Mouse (Mus musculus): ENCODE results near the gene Il20rb. TPM values are rescaled to one million over a fixed set of nuclear protein-coding genes. Genes with fewer than 3 reads are reported as not detected.

The Il20rb gene
- polyA plus RNA-seq, 1 experiment from 2014 or later: 5.1 TPM

GRCm38 (mm10) chr9:100438994-100439393 lies 47.6 kb downstream of the Il20rb start:
- DNase-seq (ENCODE audit: low spot score): no peak
- Histone ChIP-seq H3K9me3 (ENCODE audit: control insufficient read depth, low read length) (no peaks in the 10 kb centered on the region), H3K4me1 (replicated peaks; ENCODE audit: control insufficient read depth, insufficient read depth) (no peaks in the 10 kb centered on the region), H3K27me3 (ENCODE audit: control insufficient read depth, insufficient read depth, low read length) (no peaks in the 10 kb centered on the region), H3K4me3 (ENCODE audit: low read depth, low read length) (no peak overlapping the region), H3K27ac (replicated peaks) (no peak overlapping the region), H3K4me2 (replicated peaks; ENCODE audit: low read depth) (no peak overlapping the region), H3K9ac (ENCODE audit: low read length) (no peak overlapping the region), H3K36me3 (ENCODE audit: control insufficient read depth, insufficient read depth, low read length) (no peaks in the 10 kb centered on the region)
- 84% methylated on average over 10 of the region's 10 CpGs for WGBS
- TF ChIP-seq CTCF (IDR thresholded peaks at IDR 0.05; ENCODE audit: low read depth) (no peak), EP300 (optimal IDR thresholded peaks at IDR 0.05) (no peak)
- ATAC-seq (ENCODE audit: low FRiP score, low TSS enrichment): no peak

DNA sequence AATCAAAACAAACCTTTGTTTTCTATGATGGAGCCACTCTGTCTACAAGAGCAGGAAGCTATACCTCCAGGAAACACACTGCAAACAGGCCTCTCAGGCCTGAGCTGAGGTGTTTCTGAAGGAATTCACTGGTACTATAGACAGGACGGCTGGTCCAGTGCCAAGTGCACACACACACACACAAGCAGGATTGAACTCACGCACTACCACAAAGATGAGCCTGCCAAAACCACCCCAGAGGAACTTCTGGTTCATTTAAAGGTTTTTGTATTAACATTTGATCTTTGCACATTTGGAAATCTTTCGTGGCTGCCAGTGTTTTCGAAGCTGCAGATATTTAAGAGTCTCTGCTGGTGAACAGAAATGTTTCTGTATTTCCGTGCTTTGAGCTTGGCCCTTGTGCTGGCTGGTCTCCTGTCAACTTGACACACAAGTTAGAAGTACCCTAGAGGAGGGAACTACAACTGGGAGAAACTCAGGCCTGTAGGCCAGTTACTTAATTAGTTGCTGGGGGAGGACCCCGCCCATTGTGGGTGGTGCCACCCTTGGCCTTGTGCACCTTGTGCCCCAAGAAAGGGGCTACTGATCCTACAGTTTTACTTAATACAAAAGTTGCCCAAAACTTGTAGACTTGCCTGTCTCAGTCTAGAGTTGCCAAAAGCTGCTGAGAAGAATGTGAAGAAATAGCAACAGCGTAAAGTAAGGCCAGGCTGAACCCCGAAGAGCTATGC lies 49.6 kb downstream of the Il20rb start:
- WGBS: 73% methylated on average over 8 of the region's 8 CpGs
- Histone ChIP-seq H3K27me3 (ENCODE audit: control insufficient read depth, insufficient read depth, low read length) (no peaks in the 10 kb centered on the region), H3K4me1 (replicated peaks; ENCODE audit: control insufficient read depth, insufficient read depth) (no peaks in the 10 kb centered on the region), H3K4me2 (replicated peaks; ENCODE audit: low read depth) (no peak overlapping the region), H3K27ac (replicated peaks) (no peak overlapping the region), H3K9me3 (ENCODE audit: control insufficient read depth, low read length) (no peaks in the 10 kb centered on the region), H3K36me3 (ENCODE audit: control insufficient read depth, insufficient read depth, low read length) (no peaks in the 10 kb centered on the region), H3K9ac (ENCODE audit: low read length) (no peak overlapping the region), H3K4me3 (ENCODE audit: low read depth, low read length) (no peak overlapping the region)
- ATAC-seq (ENCODE audit: low FRiP score, low TSS enrichment) (no peak), DNase-seq (ENCODE audit: low spot score) (no peak)
- TF ChIP-seq EP300 (optimal IDR thresholded peaks at IDR 0.05): no peak
- TF ChIP-seq CTCF (IDR thresholded peaks at IDR 0.05; ENCODE audit: low read depth): no peak

- Histone ChIP-seq H3K4me1 (replicated peaks; ENCODE audit: control insufficient read depth, insufficient read depth) (no peaks in the 10 kb centered on the region), H3K4me3 (ENCODE audit: low read depth, low read length) (no peak overlapping the region), H3K9ac (ENCODE audit: low read length) (no peak overlapping the region), H3K36me3 (ENCODE audit: control insufficient read depth, insufficient read depth, low read length) (no peaks in the 10 kb centered on the region), H3K4me2 (replicated peaks; ENCODE audit: low read depth) (no peak overlapping the region), H3K9me3 (ENCODE audit: control insufficient read depth, low read length) (no peaks in the 10 kb centered on the region), H3K27me3 (ENCODE audit: control insufficient read depth, insufficient read depth, low read length) (no peaks in the 10 kb centered on the region), H3K27ac (replicated peaks) (no peak overlapping the region)
- no peak for TF ChIP-seq EP300 (optimal IDR thresholded peaks at IDR 0.05)
- no peak for TF ChIP-seq CTCF (IDR thresholded peaks at IDR 0.05; ENCODE audit: low read depth)
- no peak for DNase-seq (ENCODE audit: low spot score)
- ATAC-seq (ENCODE audit: low FRiP score, low TSS enrichment): no peak
- 66% methylated on average over 2 of the region's 2 CpGs for WGBS
These were observed 55.2 kb downstream of the Il20rb start for GRCm38 (mm10) chr9:100431355-100431754.

- Histone ChIP-seq H3K27me3 (ENCODE audit: control insufficient read depth, insufficient read depth, low read length) (no peaks in the 10 kb centered on the region), H3K4me3 (ENCODE audit: low read depth, low read length) (no peak overlapping the region), H3K9me3 (ENCODE audit: control insufficient read depth, low read length) (no peaks in the 10 kb centered on the region), H3K27ac (replicated peaks) (no peak overlapping the region), H3K9ac (ENCODE audit: low read length) (no peak overlapping the region), H3K4me2 (replicated peaks; ENCODE audit: low read depth) (no peak overlapping the region), H3K4me1 (replicated peaks; ENCODE audit: control insufficient read depth, insufficient read depth) (no peaks in the 10 kb centered on the region), H3K36me3 (ENCODE audit: control insufficient read depth, insufficient read depth, low read length) (no peaks in the 10 kb centered on the region)
- DNase-seq (ENCODE audit: low spot score) (no peak), ATAC-seq (ENCODE audit: low FRiP score, low TSS enrichment) (no peak)
- WGBS: 59% methylated on average over 2 of the region's 2 CpGs
- TF ChIP-seq CTCF (IDR thresholded peaks at IDR 0.05; ENCODE audit: low read depth) (no peak), EP300 (optimal IDR thresholded peaks at IDR 0.05) (no peak)
These were observed 55.7 kb downstream of the Il20rb start for GRCm38 (mm10) chr9:100430911-100431310.

- no peaks in the 10 kb centered on the region for H3K4me1 ChIP-seq (replicated peaks; ENCODE audit: control insufficient read depth, insufficient read depth)
- ATAC-seq (ENCODE audit: low FRiP score, low TSS enrichment) (no peak), DNase-seq (ENCODE audit: low spot score) (no peak)
- no peak overlapping the region for H3K4me3 ChIP-seq (ENCODE audit: low read depth, low read length)
- WGBS: 72% methylated on average over 8 of the region's 8 CpGs
- H3K27me3 ChIP-seq (ENCODE audit: control insufficient read depth, insufficient read depth, low read length): no peaks in the 10 kb centered on the region
- H3K27ac ChIP-seq (replicated peaks): no peak overlapping the region
- no peak for TF ChIP-seq EP300 (optimal IDR thresholded peaks at IDR 0.05)
- TF ChIP-seq CTCF (IDR thresholded peaks at IDR 0.05; ENCODE audit: low read depth): no peak
- H3K4me2 ChIP-seq (replicated peaks; ENCODE audit: low read depth): no peak overlapping the region
- no peaks in the 10 kb centered on the region for H3K36me3 ChIP-seq (ENCODE audit: control insufficient read depth, insufficient read depth, low read length)
- no peak overlapping the region for H3K9ac ChIP-seq (ENCODE audit: low read length)
- no peaks in the 10 kb centered on the region for H3K9me3 ChIP-seq (ENCODE audit: control insufficient read depth, low read length)
These were observed 66.9 kb downstream of the Il20rb start for GRCm38 (mm10) chr9:100419644-100420043.

DNA sequence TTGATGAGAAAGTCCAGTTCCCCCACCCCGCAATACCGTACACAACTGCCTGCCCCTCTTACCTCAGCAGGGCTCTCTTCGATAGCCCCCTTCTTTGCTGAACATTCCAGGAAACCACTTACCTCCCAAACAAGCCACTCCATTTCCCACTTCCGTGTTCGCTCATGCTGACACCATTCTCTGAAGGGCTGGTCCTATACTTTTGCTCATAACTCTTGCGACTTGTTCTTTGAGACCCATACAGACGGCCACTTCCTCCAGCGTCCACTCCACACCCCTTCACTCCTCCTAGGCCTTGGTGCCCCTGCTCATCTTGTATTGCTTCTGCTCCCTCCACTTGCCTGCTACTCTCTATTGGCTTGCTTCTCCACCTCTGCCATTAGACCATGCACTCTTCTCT lies 67.5 kb downstream of the Il20rb start:
- no peak overlapping the region for H3K27ac ChIP-seq (replicated peaks)
- TF ChIP-seq CTCF (IDR thresholded peaks at IDR 0.05; ENCODE audit: low read depth) (no peak), EP300 (optimal IDR thresholded peaks at IDR 0.05) (no peak)
- no peak overlapping the region for H3K4me3 ChIP-seq (ENCODE audit: low read depth, low read length)
- ATAC-seq (ENCODE audit: low FRiP score, low TSS enrichment) (no peak), DNase-seq (ENCODE audit: low spot score) (no peak)
- no peaks in the 10 kb centered on the region for H3K4me1 ChIP-seq (replicated peaks; ENCODE audit: control insufficient read depth, insufficient read depth)
- H3K27me3 ChIP-seq (ENCODE audit: control insufficient read depth, insufficient read depth, low read length): no peaks in the 10 kb centered on the region
- H3K9ac ChIP-seq (ENCODE audit: low read length): no peak overlapping the region
- no peak overlapping the region for H3K4me2 ChIP-seq (replicated peaks; ENCODE audit: low read depth)
- H3K9me3 ChIP-seq (ENCODE audit: control insufficient read depth, low read length): no peaks in the 10 kb centered on the region
- WGBS: 85% methylated on average over 8 of the region's 8 CpGs
- H3K36me3 ChIP-seq (ENCODE audit: control insufficient read depth, insufficient read depth, low read length): no peaks in the 10 kb centered on the region
